Mouse (Mus musculus): ENCODE measurements around the gene Fam166a. TPM values are rescaled to one million over a fixed set of nuclear protein-coding genes. Genes with fewer than 3 reads are reported as not detected.

Fam166a gene
- polyA plus RNA-seq, 1 experiment from 2014 or later: not detected

GRCm38 (mm10) chr2:25264286-25264660 lies 45.7 kb downstream of the Fam166a start:
- Histone ChIP-seq H3K27ac (replicated peaks) (no peak overlapping the region), H3K27me3 (replicated peaks) (peaks cover 19% of the 10 kb centered on the region), H3K4me2 (peak overlapping the region; percentile 100), H3K4me1 (peaks cover 52% of the 10 kb centered on the region), H3K9me3 (no peaks in the 10 kb centered on the region), H3K4me3 (peak overlapping the region; percentile 86), H3K36me3 (peaks cover 13% of the 10 kb centered on the region), H3K9ac (peak overlapping the region; percentile 86; the same call in 1 of the 2 replicates)
- no peak for ATAC-seq (ENCODE audit: extremely low read depth, insufficient number of reproducible peaks, low FRiP score, low TSS enrichment)
- WGBS: 69% methylated on average over 5 of the region's 5 CpGs

DNA sequence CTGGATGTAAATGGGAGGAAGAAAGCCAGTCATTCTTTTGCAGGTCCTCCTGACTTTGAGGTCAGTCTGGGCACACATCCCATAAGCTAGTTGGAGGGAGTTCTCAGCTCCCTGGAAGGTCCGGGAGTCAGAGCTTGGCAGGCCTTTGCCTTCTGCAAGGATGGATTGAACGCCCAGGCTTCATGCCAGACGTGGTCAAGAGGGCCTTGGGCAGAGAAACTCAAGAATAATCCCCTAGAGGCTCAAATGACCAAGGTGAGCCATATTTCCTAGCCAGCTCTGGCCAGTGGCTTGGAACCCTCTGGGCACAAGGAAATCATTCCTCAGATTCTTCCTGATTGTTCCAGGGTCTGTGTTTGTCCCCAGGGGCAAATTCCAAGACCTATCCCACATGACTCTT lies 46.3 kb downstream of the Fam166a start:
- Histone ChIP-seq H3K36me3 (peaks cover 19% of the 10 kb centered on the region), H3K4me3 (no peak overlapping the region), H3K4me2 (peak overlapping the region; percentile 100; the same call in 1 of the 2 replicates), H3K4me1 (peaks cover 52% of the 10 kb centered on the region), H3K27me3 (replicated peaks) (peaks cover 19% of the 10 kb centered on the region), H3K27ac (replicated peaks) (no peak overlapping the region), H3K9me3 (no peaks in the 10 kb centered on the region), H3K9ac (peak overlapping the region; percentile 34; the same call in 1 of the 2 replicates)
- no peak for ATAC-seq (ENCODE audit: extremely low read depth, insufficient number of reproducible peaks, low FRiP score, low TSS enrichment)
- WGBS: 66% methylated on average over 3 of the region's 3 CpGs

- H3K36me3 ChIP-seq: peaks cover 31% of the 10 kb centered on the region
- H3K27ac ChIP-seq (replicated peaks): no peak overlapping the region
- ATAC-seq (ENCODE audit: extremely low read depth, insufficient number of reproducible peaks, low FRiP score, low TSS enrichment): no peak
- 60% methylated on average over 6 of the region's 6 CpGs for WGBS
- peak overlapping the region; percentile 4; the same call in 1 of the 2 replicates for H3K4me3 ChIP-seq
- peaks cover 59% of the 10 kb centered on the region for H3K4me1 ChIP-seq
- H3K27me3 ChIP-seq (replicated peaks): peaks cover 19% of the 10 kb centered on the region
- H3K4me2 ChIP-seq: peak overlapping the region; percentile 16
- no peaks in the 10 kb centered on the region for H3K9me3 ChIP-seq
- H3K9ac ChIP-seq: peak overlapping the region; percentile 44
Observed at GRCm38 (mm10) chr2:25265897-25266656, 47.5 kb downstream of the Fam166a start.

GRCm38 (mm10) chr2:25266720-25267119 lies 48.2 kb downstream of the Fam166a start:
- H3K4me2 ChIP-seq: peak overlapping the region; percentile 16

GRCm38 (mm10) chr2:25267241-25267640 lies 48.7 kb downstream of the Fam166a start:
- H3K27ac ChIP-seq (replicated peaks): no peak overlapping the region
- peaks cover 61% of the 10 kb centered on the region for H3K4me1 ChIP-seq
- H3K9me3 ChIP-seq: no peaks in the 10 kb centered on the region
- peaks cover 19% of the 10 kb centered on the region for H3K27me3 ChIP-seq (replicated peaks)
- H3K9ac ChIP-seq: no peak overlapping the region
- H3K36me3 ChIP-seq: peaks cover 31% of the 10 kb centered on the region
- H3K4me2 ChIP-seq: no peak overlapping the region
- H3K4me3 ChIP-seq: no peak overlapping the region
- ATAC-seq (ENCODE audit: extremely low read depth, insufficient number of reproducible peaks, low FRiP score, low TSS enrichment): no peak

More at GRCm38 (mm10) chr2:25266720-25267119, 48.2 kb downstream of the Fam166a start:
- Histone ChIP-seq H3K4me3 (no peak overlapping the region), H3K9ac (peak overlapping the region; percentile 44; the same call in 1 of the 2 replicates), H3K9me3 (no peaks in the 10 kb centered on the region), H3K27me3 (replicated peaks) (peaks cover 19% of the 10 kb centered on the region), H3K36me3 (peaks cover 31% of the 10 kb centered on the region), H3K27ac (replicated peaks) (no peak overlapping the region), H3K4me1 (peaks cover 65% of the 10 kb centered on the region)
- ATAC-seq (ENCODE audit: extremely low read depth, insufficient number of reproducible peaks, low FRiP score, low TSS enrichment): no peak
- WGBS: 30% methylated on average over 2 of the region's 2 CpGs

GRCm38 (mm10) chr2:25267746-25268309 lies 49.3 kb downstream of the Fam166a start:
- WGBS: 69% methylated on average over 4 of the region's 4 CpGs
- Histone ChIP-seq H3K4me2 (no peak overlapping the region), H3K9ac (peak overlapping the region; percentile 3; the same call in 1 of the 2 replicates), H3K27me3 (replicated peaks) (peaks cover 19% of the 10 kb centered on the region), H3K9me3 (no peaks in the 10 kb centered on the region), H3K36me3 (peaks cover 31% of the 10 kb centered on the region), H3K4me1 (peaks cover 61% of the 10 kb centered on the region), H3K4me3 (no peak overlapping the region), H3K27ac (replicated peaks) (no peak overlapping the region)
- ATAC-seq (ENCODE audit: extremely low read depth, insufficient number of reproducible peaks, low FRiP score, low TSS enrichment): no peak

Other genes starting within 250 kb of the Fam166a start
- 109 and 125 TPM in 2 replicates for gene Mrpl41, start 243.6 kb upstream of the Fam166a start, polyA plus RNA-seq (2015; fragmentation: Nextera tagmentation; extraction: Ambion mirVana)
- gene Pnpla7, start 242.7 kb upstream of the Fam166a start, polyA plus RNA-seq (2015; fragmentation: Nextera tagmentation; extraction: Ambion mirVana): 7.7 and 8.7 TPM in 2 replicates
- gene Nsmf, start 164.4 kb upstream of the Fam166a start, polyA plus RNA-seq (2015; fragmentation: Nextera tagmentation; extraction: Ambion mirVana): 49.4 and 51.0 TPM in 2 replicates
- not detected in 2 replicates for gene Entpd8, start 138.4 kb upstream of the Fam166a start, polyA plus RNA-seq (2015; fragmentation: Nextera tagmentation; extraction: Ambion mirVana)
- gene Noxa1, start 123.6 kb upstream of the Fam166a start, polyA plus RNA-seq (2015; fragmentation: Nextera tagmentation; extraction: Ambion mirVana): 0.09 TPM in 1 of 2 replicates, not detected in the other
- gene Nrarp, start 38.0 kb upstream of the Fam166a start, polyA plus RNA-seq (2015; fragmentation: Nextera tagmentation; extraction: Ambion mirVana): 7.7 and 8.2 TPM in 2 replicates
- gene Tor4a, start 21.9 kb upstream of the Fam166a start, polyA plus RNA-seq (2015; fragmentation: Nextera tagmentation; extraction: Ambion mirVana): 6.4 and 6.9 TPM in 2 replicates
- gene Nelfb, start 7.3 kb upstream of the Fam166a start, polyA plus RNA-seq (2015; fragmentation: Nextera tagmentation; extraction: Ambion mirVana): 68.8 and 72.8 TPM in 2 replicates
- gene Stpg3, start 4.1 kb upstream of the Fam166a start, polyA plus RNA-seq (2015; fragmentation: Nextera tagmentation; extraction: Ambion mirVana): not detected in 2 replicates
- gene Tubb4b, start 6.0 kb downstream of the Fam166a start, polyA plus RNA-seq (2015; fragmentation: Nextera tagmentation; extraction: Ambion mirVana): 402 and 437 TPM in 2 replicates
- gene Slc34a3, start 15.6 kb downstream of the Fam166a start, polyA plus RNA-seq (2015; fragmentation: Nextera tagmentation; extraction: Ambion mirVana): not detected in 2 replicates
- gene Rnf224, start 18.0 kb downstream of the Fam166a start, polyA plus RNA-seq (2015; fragmentation: Nextera tagmentation; extraction: Ambion mirVana): not detected in 2 replicates
- gene Rnf208, start 23.5 kb downstream of the Fam166a start, polyA plus RNA-seq (2015; fragmentation: Nextera tagmentation; extraction: Ambion mirVana): 6.6 and 7.2 TPM in 2 replicates
- not detected in 2 replicates for gene Cysrt1, start 23.7 kb downstream of the Fam166a start, polyA plus RNA-seq (2015; fragmentation: Nextera tagmentation; extraction: Ambion mirVana)
- gene AL732309.1, start 28.1 kb downstream of the Fam166a start, polyA plus RNA-seq (2015; fragmentation: Nextera tagmentation; extraction: Ambion mirVana): 2.1 and 2.9 TPM in 2 replicates
- 15.5 and 15.9 TPM in 2 replicates for gene Tmem203, start 36.7 kb downstream of the Fam166a start, polyA plus RNA-seq (2015; fragmentation: Nextera tagmentation; extraction: Ambion mirVana)
- 3.5 and 4.3 TPM in 2 replicates for gene Tprn, start 43.9 kb downstream of the Fam166a start, polyA plus RNA-seq (2015; fragmentation: Nextera tagmentation; extraction: Ambion mirVana)
- gene Ssna1, start 53.7 kb downstream of the Fam166a start, polyA plus RNA-seq (2015; fragmentation: Nextera tagmentation; extraction: Ambion mirVana): 144 and 158 TPM in 2 replicates
- 77.3 and 82.5 TPM in 2 replicates for gene Anapc2, start 53.7 kb downstream of the Fam166a start, polyA plus RNA-seq (2015; fragmentation: Nextera tagmentation; extraction: Ambion mirVana)
- not detected in 2 replicates for gene Tmem210, start 69.4 kb downstream of the Fam166a start, polyA plus RNA-seq (2015; fragmentation: Nextera tagmentation; extraction: Ambion mirVana)
- gene Lrrc26, start 71.2 kb downstream of the Fam166a start, polyA plus RNA-seq (2015; fragmentation: Nextera tagmentation; extraction: Ambion mirVana): not detected in 2 replicates
- 0.09 and 0.16 TPM in 2 replicates for gene Grin1, start 100.4 kb downstream of the Fam166a start, polyA plus RNA-seq (2015; fragmentation: Nextera tagmentation; extraction: Ambion mirVana)
- gene Man1b1, start 113.6 kb downstream of the Fam166a start, polyA plus RNA-seq (2015; fragmentation: Nextera tagmentation; extraction: Ambion mirVana): 28.4 and 31.3 TPM in 2 replicates
- 13.6 and 14.4 TPM in 2 replicates for gene Dpp7, start 137.6 kb downstream of the Fam166a start, polyA plus RNA-seq (2015; fragmentation: Nextera tagmentation; extraction: Ambion mirVana)
- gene Uap1l1, start 146.9 kb downstream of the Fam166a start, polyA plus RNA-seq (2015; fragmentation: Nextera tagmentation; extraction: Ambion mirVana): 14.9 and 17.0 TPM in 2 replicates
- gene Sapcd2, start 153.6 kb downstream of the Fam166a start, polyA plus RNA-seq (2015; fragmentation: Nextera tagmentation; extraction: Ambion mirVana): 16.5 and 18.1 TPM in 2 replicates
- 0.51 and 0.68 TPM in 2 replicates for gene Entpd2, start 177.1 kb downstream of the Fam166a start, polyA plus RNA-seq (2015; fragmentation: Nextera tagmentation; extraction: Ambion mirVana)
- 26.6 and 29.0 TPM in 2 replicates for gene Npdc1, start 180.6 kb downstream of the Fam166a start, polyA plus RNA-seq (2015; fragmentation: Nextera tagmentation; extraction: Ambion mirVana)
- 0.07 TPM in 1 of 2 replicates, not detected in the other for gene Fut7, start 204.5 kb downstream of the Fam166a start, polyA plus RNA-seq (2015; fragmentation: Nextera tagmentation; extraction: Ambion mirVana)
- 2.7 and 3.2 TPM in 2 replicates for gene Abca2, start 210.0 kb downstream of the Fam166a start, polyA plus RNA-seq (2015; fragmentation: Nextera tagmentation; extraction: Ambion mirVana)
- 1.8 and 2.5 TPM in 2 replicates for gene Clic3, start 238.1 kb downstream of the Fam166a start, polyA plus RNA-seq (2015; fragmentation: Nextera tagmentation; extraction: Ambion mirVana)
- gene Paxx, start 242.3 kb downstream of the Fam166a start, polyA plus RNA-seq (2015; fragmentation: Nextera tagmentation; extraction: Ambion mirVana): 25.6 and 25.7 TPM in 2 replicates